In genomic region chr5:148608178-148608577, GRCm38 (mm10) we compare ENCODE assay signal across 8 mouse cellular contexts. TPM values are rescaled to one million over a fixed set of nuclear protein-coding genes. Genes with fewer than 3 reads are reported as not detected.
DNase-seq lines count a peak whose midpoint lies in the region; TF ChIP-seq lines count a peak whose summit lies in the region.

No protein-coding gene starts in this region.

- H3ac ChIP-seq in myocyte (ENCODE audit: control insufficient read depth, insufficient read length), result no peak overlapping the region

- no peaks in the 10 kb centered on the region for H3K36me3 ChIP-seq in myocyte (ENCODE audit: control insufficient read depth, insufficient read depth)

- H3K79me2 ChIP-seq in myocyte (ENCODE audit: control insufficient read depth, insufficient read depth), result no peaks in the 10 kb centered on the region

- TF ChIP-seq POLR2A in myocyte (IDR thresholded peaks at IDR 0.05; ENCODE audit: insufficient read length, low read depth), result no peak

- intact Hi-C loops in gastrocnemius, postnatal 36 days (cut with DNase I), result no loop called here

- H3K4me2 ChIP-seq in myocyte (ENCODE audit: low read depth), result peak overlapping the region; percentile 22

- H3K4me3 ChIP-seq in myocyte, result no peak overlapping the region

- DNase-seq in urinary bladder, postnatal 14 days (ENCODE audit: low spot score), result peak; percentile 50
- DNase-seq in urinary bladder, postnatal 10 days (ENCODE audit: low spot score), result no peak
- DNase-seq in gastrocnemius, postnatal 36 days, result peak; percentile 51 to 68
- DNase-seq in kidney, adult 9 months, result peak; percentile 58
- no peak for DNase-seq in layer of hippocampus, adult 8-10 months (ENCODE audit: low spot score in 2 of 2)
- DNase-seq in thymus, postnatal 10 days (ENCODE audit: low spot score in 2 of 2), result no peak
- no peak for DNase-seq in cerebellum, adult 11 months

- no peaks in the 10 kb centered on the region for H3K27me3 ChIP-seq in myocyte (ENCODE audit: control insufficient read depth, insufficient read depth, insufficient read length)

TF ChIP-seq in myocyte, 11 proteins besides CTCF, POLR2A, EP300 and RAD21:
- TF ChIP-seq E2F4 (IDR thresholded peaks at IDR 0.05; ENCODE audit: insufficient read depth) (no peak), REST (IDR thresholded peaks at IDR 0.05; ENCODE audit: insufficient read depth, insufficient read length) (no peak), TCF3 (IDR thresholded peaks at IDR 0.05; ENCODE audit: insufficient read length, low read depth) (peak; percentile 50), SRF (IDR thresholded peaks at IDR 0.05; ENCODE audit: control insufficient read depth, insufficient read length, low read depth) (no peak), MYOD1 (IDR thresholded peaks at IDR 0.05; ENCODE audit: control insufficient read depth in 1 of 3, insufficient read length in 2 of 3, low read depth in 2 of 3) (peak; percentile 90 to 98 (median 97)), CEBPB (IDR thresholded peaks at IDR 0.05; ENCODE audit: insufficient read depth, poor library complexity, severe bottlenecking) (no peak), MYOG (IDR thresholded peaks at IDR 0.05; ENCODE audit: control insufficient read depth in 1 of 3, insufficient read depth in 1 of 3, insufficient read length in 2 of 3, low read depth in 2 of 3) (peak; percentile 73 to 96 (median 91)), TCF12 (IDR thresholded peaks at IDR 0.05; ENCODE audit: insufficient read depth, poor library complexity, severe bottlenecking) (peak; percentile 80)

RNA-seq across cellular contexts. Expression of gene Ubl3, which starts 55.6 kb away (rescaled TPM):
- 100 to 1,000 TPM; 103 to 116 TPM for total RNA-seq in gastrocnemius, postnatal 36 days (2021)
- 43.3 TPM for polyA plus RNA-seq in myocyte (2012; fragmentation: generic; extraction: Trizol)
- 100 to 1,000 TPM; 193 to 215 (median 201) TPM for total RNA-seq in layer of hippocampus, adult 8-10 months (2022)

Comparison
In these comparisons a context has a peak if more than half of its experiments do, and no peak if none do; other contexts are left out.
1. DNase-seq: peak in urinary bladder, postnatal 14 days (single experiment), gastrocnemius, postnatal 36 days (2 of 2) and kidney, adult 9 months (single experiment); none in urinary bladder, postnatal 10 days (single experiment), layer of hippocampus, adult 8-10 months (0 of 2), thymus, postnatal 10 days (0 of 2) and cerebellum, adult 11 months (single experiment).